Mouse (Mus musculus) midbrain, embryonic 11.5 days (tissue): Measurements from ENCODE around the gene Aff4. TPM values are rescaled to one million over a fixed set of nuclear protein-coding genes. Genes with fewer than 3 reads are reported as not detected.

ENCODE experiments used
- ATAC-seq: fragments of 200-750 bp; cut with Nextera tagmentation; 2 replicates; pipeline ENCODE4 v1.8.0; 2017; ENCODE audit warnings: moderate TSS enrichment, moderate library complexity; ENCODE audit not compliant: low FRiP score
- DNase-seq: peaks from one replicate; pipeline ENCODE4 v3.0.0; 2015; ENCODE audit warnings: low spot score; ENCODE audit errors: missing footprints
- H3K27ac ChIP-seq: fragments of 300-500 bp; sonication (generic); 2 replicates; pipeline ENCODE4 v1.5.1; 2014; ENCODE audit warnings: low read depth, low read length
- H3K27me3 ChIP-seq: fragments of 300-500 bp; sonication (generic); 2 replicates; pipeline ENCODE4 v1.6.1; 2014; ENCODE audit warnings: mild to moderate bottlenecking, low read length, moderate library complexity, mixed read lengths; ENCODE audit not compliant: control insufficient read depth, insufficient read depth
- H3K36me3 ChIP-seq: fragments of 300-500 bp; sonication (generic); 2 replicates; pipeline ENCODE4 v1.6.1; 2014; ENCODE audit warnings: mild to moderate bottlenecking, low read length, moderate library complexity, mixed read lengths; ENCODE audit not compliant: control insufficient read depth, insufficient read depth
- H3K4me1 ChIP-seq: fragments of 300-500 bp; sonication (generic); 2 replicates; pipeline ENCODE4 v1.6.1; 2014; ENCODE audit warnings: low read length; ENCODE audit not compliant: control insufficient read depth, insufficient read depth
- H3K4me2 ChIP-seq: fragments of 300-500 bp; sonication (generic); 2 replicates; pipeline ENCODE4 v1.6.1; 2014; ENCODE audit warnings: mild to moderate bottlenecking, moderate library complexity
- H3K4me3 ChIP-seq: fragments of 300-500 bp; sonication (generic); 2 replicates; pipeline ENCODE4 v1.5.1; 2014; ENCODE audit warnings: low read depth, low read length
- H3K9ac ChIP-seq: fragments of 300-500 bp; sonication (generic); 2 replicates; pipeline ENCODE4 v1.6.1; 2014; ENCODE audit warnings: low read length
- H3K9me3 ChIP-seq: fragments of 300-500 bp; sonication (generic); 2 replicates; pipeline ENCODE4 v1.6.1; 2016; ENCODE audit warnings: low read length; ENCODE audit not compliant: control insufficient read depth
- WGBS: fragments of 180-500 bp; shearing (Covaris S2); extraction: QIAGEN DNeasy Blood & Tissue Kit; methylation state at CpG from one replicate; pipeline ENCODE4 v1.1.7; 2014; 5-methylcytosine and 5-hydroxymethylcytosine counted together
- polyA plus RNA-seq: library from polyadenylated mRNA; unstranded; fragments of >200 nt; fragmentation: Nextera tagmentation; extraction: Ambion mirVana; gene quantifications from 2 replicates; pipeline ENCODE4 v1.2.1, GENCODE M21; 2014

The Aff4 gene
- polyA plus RNA-seq, 1 experiment from 2014 or later, result 43.5 TPM

DNA sequence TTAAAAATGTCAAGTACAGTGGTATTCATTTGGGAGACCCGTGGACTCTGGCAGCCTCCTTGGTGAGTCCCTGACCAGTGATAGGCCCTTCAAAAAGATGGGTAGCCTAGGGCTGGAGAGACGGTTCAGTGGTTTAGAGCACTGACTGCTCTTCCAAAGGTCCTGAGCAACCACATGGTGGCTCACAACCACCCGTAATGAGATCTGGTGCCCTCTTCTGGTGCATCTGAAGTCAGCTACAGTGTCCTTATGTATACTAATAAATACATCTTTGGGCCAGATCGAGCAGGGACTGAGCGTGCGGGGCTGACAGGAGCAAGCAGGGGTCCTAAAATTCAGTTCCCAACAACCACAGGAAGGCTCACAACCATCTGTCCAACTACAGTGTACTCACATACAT is 93.2 kb downstream of the Aff4 start:
- H3K4me1 ChIP-seq, result no peaks in the 10 kb centered on the region
- DNase-seq (no peak), ATAC-seq (no peak)
- H3K4me3 ChIP-seq, result no peak overlapping the region
- H3K27me3 ChIP-seq, result no peaks in the 10 kb centered on the region
- no peak overlapping the region for H3K4me2 ChIP-seq
- H3K9ac ChIP-seq, result no peak overlapping the region
- H3K9me3 ChIP-seq, result no peaks in the 10 kb centered on the region
- no peaks in the 10 kb centered on the region for H3K36me3 ChIP-seq
- H3K27ac ChIP-seq, result no peak overlapping the region
- 44% methylated on average over 6 of the region's 6 CpGs for WGBS

DNA sequence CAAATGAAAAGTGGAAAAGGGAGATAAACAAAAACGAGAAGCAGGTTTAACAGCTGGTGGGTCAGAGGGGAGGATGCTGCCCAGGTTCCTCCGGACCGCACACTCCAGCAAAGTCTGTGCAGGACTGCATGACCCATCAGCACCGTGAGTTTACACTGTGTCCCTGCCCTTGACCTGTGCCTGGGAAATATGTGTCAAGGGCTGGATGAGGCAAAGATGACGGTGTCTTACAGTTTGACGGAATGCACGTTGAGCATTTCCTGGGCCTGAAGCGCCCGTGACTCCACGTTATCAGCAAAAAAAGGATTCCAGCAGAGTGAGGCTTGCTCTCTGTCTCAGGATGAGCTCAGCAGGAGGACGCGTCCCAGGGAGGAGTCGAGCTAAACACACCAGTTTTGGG is 94.9 kb downstream of the Aff4 start:
- Histone ChIP-seq H3K4me2 (no peak overlapping the region), H3K9me3 (no peaks in the 10 kb centered on the region), H3K36me3 (no peaks in the 10 kb centered on the region), H3K4me1 (no peaks in the 10 kb centered on the region), H3K27me3 (no peaks in the 10 kb centered on the region), H3K9ac (no peak overlapping the region), H3K4me3 (no peak overlapping the region), H3K27ac (no peak overlapping the region)
- WGBS, result 57% methylated on average over 13 of the region's 13 CpGs
- ATAC-seq (no peak), DNase-seq (no peak)

DNA sequence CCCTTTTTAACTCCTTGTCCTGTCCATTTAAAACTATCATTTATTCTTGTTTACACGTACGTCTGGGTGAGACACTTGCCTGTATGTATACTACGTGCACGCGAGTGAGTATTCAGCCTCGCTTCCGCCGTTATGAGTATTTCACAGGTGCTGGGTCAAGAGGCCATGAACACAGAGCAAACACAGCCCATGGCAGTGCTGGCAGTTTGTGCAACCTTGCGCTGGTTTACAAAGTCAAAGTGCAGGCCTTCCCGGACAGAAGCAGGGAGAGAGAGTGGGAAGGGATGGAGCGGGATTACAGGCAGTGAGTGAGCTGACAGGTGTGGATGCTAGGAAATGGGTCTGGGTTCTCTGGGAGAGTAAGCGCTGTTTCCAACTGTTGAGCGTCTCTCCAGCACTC is 95.5 kb downstream of the Aff4 start:
- no peaks in the 10 kb centered on the region for H3K4me1 ChIP-seq
- no peak for DNase-seq
- WGBS, result 83% methylated on average over 13 of the region's 13 CpGs

DNA sequence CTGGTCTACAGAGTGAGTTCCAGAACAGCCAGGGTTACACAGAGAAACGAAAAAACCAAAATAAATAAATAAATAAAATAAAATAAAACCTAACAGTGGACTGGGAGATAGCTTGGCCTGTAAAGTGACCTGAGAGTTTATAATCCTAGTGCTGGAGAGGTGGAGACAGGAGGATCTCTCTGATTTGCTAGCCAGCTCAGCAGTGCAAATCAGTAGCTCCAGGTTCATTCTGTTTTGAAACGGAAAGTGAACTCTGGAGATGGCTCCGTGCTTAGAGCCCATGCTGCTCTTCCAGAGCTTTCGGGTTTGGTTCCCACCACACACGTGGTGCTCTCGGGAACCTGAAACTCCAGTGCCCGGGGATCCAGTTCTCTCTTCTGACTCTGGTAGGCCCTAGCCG is 97.4 kb downstream of the Aff4 start:
- DNase-seq (no peak), ATAC-seq (no peak)
- H3K9ac ChIP-seq, result no peak overlapping the region

More for the DNA sequence above, 95.5 kb downstream of the Aff4 start:
- no peaks in the 10 kb centered on the region for H3K36me3 ChIP-seq
- H3K9me3 ChIP-seq, result no peaks in the 10 kb centered on the region
- ATAC-seq, result no peak
- no peak overlapping the region for H3K4me2 ChIP-seq
- H3K27me3 ChIP-seq, result no peaks in the 10 kb centered on the region
- no peak overlapping the region for H3K4me3 ChIP-seq
- no peak overlapping the region for H3K9ac ChIP-seq
- no peak overlapping the region for H3K27ac ChIP-seq

DNA sequence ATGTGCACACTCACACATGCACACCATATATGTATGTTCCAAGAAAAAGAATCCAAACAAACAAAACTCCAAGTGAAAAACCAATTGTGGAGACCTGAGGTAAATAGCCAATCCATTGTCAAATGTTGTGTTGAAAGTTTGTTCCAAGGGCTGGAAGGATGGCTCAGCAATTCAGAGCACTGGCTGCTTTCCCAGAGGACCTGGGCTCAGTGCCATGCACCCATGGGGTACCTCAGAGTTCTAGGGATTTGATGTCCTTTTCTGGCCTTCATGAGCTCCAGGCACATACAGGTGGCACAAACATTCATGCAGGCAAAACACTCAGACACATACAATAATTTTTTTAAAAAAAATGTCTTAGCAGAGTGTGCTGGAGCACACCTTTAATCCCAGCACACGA is 97.9 kb downstream of the Aff4 start:
- H3K4me1 ChIP-seq, result no peaks in the 10 kb centered on the region
- no peak overlapping the region for H3K4me3 ChIP-seq
- H3K27ac ChIP-seq, result no peak overlapping the region
- H3K36me3 ChIP-seq, result no peaks in the 10 kb centered on the region
- H3K27me3 ChIP-seq, result no peaks in the 10 kb centered on the region
- no peak overlapping the region for H3K4me2 ChIP-seq
- 93% methylated on average over 1 of the region's 1 CpGs for WGBS
- DNase-seq, result no peak
- no peak for ATAC-seq
- no peaks in the 10 kb centered on the region for H3K9me3 ChIP-seq
- H3K9ac ChIP-seq, result no peak overlapping the region

More for the DNA sequence above, 97.4 kb downstream of the Aff4 start:
- Histone ChIP-seq H3K36me3 (no peaks in the 10 kb centered on the region), H3K9me3 (no peaks in the 10 kb centered on the region), H3K4me1 (no peaks in the 10 kb centered on the region), H3K4me3 (no peak overlapping the region), H3K27ac (no peak overlapping the region), H3K27me3 (no peaks in the 10 kb centered on the region), H3K4me2 (no peak overlapping the region)
- WGBS, result 90% methylated on average over 8 of the region's 8 CpGs

DNA sequence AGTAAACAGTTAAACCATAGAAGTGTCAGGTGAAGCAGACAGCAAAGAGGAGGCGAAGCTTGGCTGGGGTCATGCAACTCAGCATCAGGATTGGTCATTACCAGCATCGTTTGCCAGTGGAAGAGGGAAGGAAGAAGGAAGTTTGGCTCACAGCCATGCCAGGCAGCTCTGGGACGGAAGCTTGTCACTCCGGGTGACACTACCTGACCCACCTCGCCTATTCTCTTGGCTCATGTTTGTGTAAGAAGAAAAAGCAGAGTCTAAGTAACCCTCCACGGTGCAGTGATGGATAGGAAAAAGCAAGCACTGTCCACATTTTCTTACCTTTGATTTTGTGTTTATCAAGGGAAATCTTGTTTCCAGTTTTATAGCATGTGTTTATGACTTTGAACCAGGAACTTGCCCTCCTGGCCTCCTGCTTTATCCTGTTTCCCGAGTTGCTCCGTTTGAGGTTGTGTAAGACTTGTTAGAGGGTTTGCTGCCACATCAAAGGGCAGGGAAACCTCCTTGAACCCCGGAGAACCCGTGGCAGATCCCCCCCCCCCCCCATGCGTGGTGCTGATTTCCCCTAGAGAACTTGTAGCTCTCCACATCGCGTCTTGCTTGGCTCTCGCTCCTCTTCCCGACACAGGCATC is 99.6 kb downstream of the Aff4 start:
- H3K4me1 ChIP-seq, result no peaks in the 10 kb centered on the region
- 66% methylated on average over 15 of the region's 15 CpGs for WGBS
- H3K27me3 ChIP-seq, result no peaks in the 10 kb centered on the region
- H3K4me2 ChIP-seq, result no peak overlapping the region
- H3K36me3 ChIP-seq, result no peaks in the 10 kb centered on the region
- H3K9ac ChIP-seq, result no peak overlapping the region
- no peak overlapping the region for H3K4me3 ChIP-seq
- DNase-seq (no peak), ATAC-seq (no peak)
- H3K9me3 ChIP-seq, result no peaks in the 10 kb centered on the region
- H3K27ac ChIP-seq, result no peak overlapping the region

DNA sequence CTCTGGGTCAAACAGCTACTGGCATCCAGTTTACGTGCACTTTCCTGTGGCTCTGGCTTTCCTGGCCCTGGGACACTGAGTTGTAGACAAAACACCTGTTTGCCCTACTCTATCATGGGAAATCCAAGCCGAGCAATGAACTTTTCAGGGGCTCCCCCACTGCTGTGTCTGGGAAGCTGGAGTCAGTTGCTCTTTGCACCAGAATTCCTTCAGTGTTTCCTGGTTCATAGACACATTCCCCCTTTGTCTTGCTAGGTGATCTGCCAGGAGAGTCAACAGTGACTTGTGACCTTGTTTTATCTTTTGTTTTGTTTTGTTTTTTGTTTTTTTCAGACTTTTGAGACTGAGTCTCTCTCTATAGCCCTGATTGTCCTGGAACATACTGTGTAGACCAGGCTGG is 100.7 kb downstream of the Aff4 start:
- no peaks in the 10 kb centered on the region for H3K4me1 ChIP-seq
- no peaks in the 10 kb centered on the region for H3K36me3 ChIP-seq
- no peak overlapping the region for H3K4me2 ChIP-seq
- no peak overlapping the region for H3K9ac ChIP-seq
- peaks cover 2% of the 10 kb centered on the region; the same call in 1 of the 2 replicates for H3K27me3 ChIP-seq
- ATAC-seq (no peak), DNase-seq (no peak)
- no peaks in the 10 kb centered on the region for H3K9me3 ChIP-seq
- H3K4me3 ChIP-seq, result no peak overlapping the region
- WGBS, result 63% methylated on average over 2 of the region's 2 CpGs
- H3K27ac ChIP-seq, result no peak overlapping the region

DNA sequence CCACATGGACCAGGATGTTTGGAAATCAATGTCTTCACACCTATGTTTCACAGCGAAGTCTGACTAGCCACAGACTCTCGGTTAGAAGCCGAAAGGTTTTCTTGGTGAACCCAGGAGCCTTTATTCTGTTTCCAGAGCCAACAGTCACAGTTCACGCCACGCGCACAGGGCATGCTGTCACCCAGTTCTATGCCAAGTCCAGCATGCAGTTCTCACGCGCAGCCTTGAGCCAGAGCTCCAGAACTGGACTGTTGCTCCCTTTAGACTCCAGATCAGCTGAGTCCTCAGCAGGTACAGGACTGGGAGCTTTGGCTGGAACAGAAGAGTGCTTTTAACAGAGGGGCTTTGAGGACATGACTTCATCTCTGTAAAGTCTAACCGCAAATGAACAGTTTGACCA is 101.8 kb downstream of the Aff4 start:
- H3K36me3 ChIP-seq, result no peaks in the 10 kb centered on the region
- no peak overlapping the region for H3K4me3 ChIP-seq
- H3K27me3 ChIP-seq, result peaks cover 11% of the 10 kb centered on the region
- no peaks in the 10 kb centered on the region for H3K9me3 ChIP-seq
- DNase-seq (no peak), ATAC-seq (no peak)
- 0 out of 2 replicates have a peak, but pooled peaks cover 1% of the 10 kb centered on the region for H3K4me1 ChIP-seq
- no peak overlapping the region for H3K9ac ChIP-seq
- H3K27ac ChIP-seq, result no peak overlapping the region
- 97% methylated on average over 9 of the region's 9 CpGs for WGBS
- no peak overlapping the region for H3K4me2 ChIP-seq

DNA sequence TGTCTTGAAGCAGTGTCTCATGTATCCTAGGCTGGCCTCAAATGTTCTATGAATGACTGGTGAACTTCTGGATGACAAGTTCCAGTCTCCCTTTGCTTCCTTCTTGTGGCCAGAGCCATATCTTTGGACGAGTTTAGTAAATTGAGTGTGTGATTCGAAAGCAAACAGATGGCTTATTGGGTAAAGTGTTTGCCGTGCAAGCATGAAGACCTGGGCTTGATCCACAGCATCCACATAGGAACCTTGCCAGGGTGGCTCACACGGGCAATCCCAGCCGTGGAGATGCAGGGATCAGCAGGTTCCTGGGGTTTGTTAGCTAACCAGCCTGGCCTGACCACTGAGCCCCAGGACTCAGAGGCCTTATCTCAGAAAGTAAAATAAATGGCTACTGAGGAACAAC is 102.4 kb downstream of the Aff4 start:
- DNase-seq (no peak), ATAC-seq (no peak)
- Histone ChIP-seq H3K27me3 (peaks cover 17% of the 10 kb centered on the region), H3K4me3 (no peak overlapping the region), H3K9ac (no peak overlapping the region), H3K9me3 (no peaks in the 10 kb centered on the region), H3K36me3 (no peaks in the 10 kb centered on the region), H3K4me1 (0 out of 2 replicates have a peak, but pooled peaks cover 3% of the 10 kb centered on the region), H3K27ac (no peak overlapping the region), H3K4me2 (no peak overlapping the region)
- 85% methylated on average over 5 of the region's 5 CpGs for WGBS
